Mouse (Mus musculus) ES-E14 (cell line): ENCODE measurements around the gene Prr22.

Experiments used
- CHD2 ChIP-seq: IDR thresholded peaks from 2 replicates; pipeline ENCODE4 v1.6.1; 2014; ENCODE audit warnings: mild to moderate bottlenecking, low read depth, low read length, inconsistent platforms
- HCFC1 ChIP-seq: IDR thresholded peaks from 2 replicates; pipeline ENCODE4 v1.6.1; 2012; ENCODE audit warnings: low read length, inconsistent platforms, borderline replicate concordance; ENCODE audit not compliant: insufficient read depth
- MAFK ChIP-seq: IDR thresholded peaks from 2 replicates; pipeline ENCODE4 v1.6.1; 2014; ENCODE audit warnings: mild to moderate bottlenecking, low read depth, low read length, inconsistent platforms; ENCODE audit not compliant: insufficient read depth
- ZNF384 ChIP-seq: IDR thresholded peaks from 2 replicates; pipeline ENCODE4 v1.6.1; 2012; ENCODE audit warnings: low read depth, low read length, inconsistent platforms

GRCm38 (mm10) chr17:56756703-56757399, 13.2 kb upstream of the Prr22 start:
- TF ChIP-seq HCFC1 (no peak), MAFK (no peak), ZNF384 (no peak), CHD2 (no peak)
